Comparison of ENCODE assay signal across 8 mouse cellular contexts in the genomic region with DNA sequence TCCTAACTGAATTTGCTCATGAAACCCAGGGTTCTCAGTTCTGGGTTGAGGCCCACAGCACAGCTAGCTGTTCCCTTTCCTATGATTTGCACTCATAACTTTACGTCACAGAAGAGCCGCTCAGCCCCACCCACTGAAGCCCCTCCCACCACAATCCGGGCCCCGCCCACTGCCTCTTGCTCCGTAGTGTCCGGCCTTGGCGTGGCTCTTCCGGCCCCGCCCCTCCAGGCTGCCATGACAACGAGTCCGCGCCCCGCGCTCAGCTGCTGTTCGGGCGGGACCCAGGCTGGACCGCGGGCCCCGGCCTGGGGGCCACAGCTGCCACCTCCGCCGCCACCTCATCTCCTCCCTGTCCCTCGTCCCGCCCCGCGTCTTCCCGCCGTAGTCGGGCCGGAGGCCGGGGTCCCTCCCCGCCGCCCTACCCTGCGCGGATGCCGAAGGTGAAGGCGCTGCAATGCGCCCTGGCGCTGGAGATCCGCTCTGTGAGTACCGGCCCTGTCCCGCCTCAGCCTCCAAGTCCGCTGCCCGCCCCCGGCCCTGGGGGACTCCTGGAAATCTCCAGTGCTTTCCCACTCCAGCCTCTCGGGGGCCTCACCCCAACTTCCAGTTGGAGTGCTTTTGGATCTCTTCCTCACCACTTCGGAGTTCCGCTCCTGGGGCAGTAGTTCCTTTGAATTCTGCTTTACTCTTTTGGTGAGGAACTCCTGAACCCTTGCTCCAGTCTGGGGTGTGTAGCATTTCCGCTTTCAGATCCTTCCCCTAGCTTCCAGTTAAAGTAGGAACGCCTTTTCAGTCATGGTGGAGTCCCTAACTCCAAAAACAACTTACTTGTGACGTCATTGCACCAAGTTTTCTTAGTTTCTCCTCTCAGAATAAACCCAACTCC. TPM values are rescaled to one million over a fixed set of nuclear protein-coding genes. Genes with fewer than 3 reads are reported as not detected.
DNase-seq lines count a peak whose midpoint lies in the region; ATAC-seq lines count a peak whose summit lies in the region.

A gene (plus strand): TSS at position 209 of the 886 bp plus-strand sequence.

- H3K4me2 ChIP-seq in hindbrain, embryonic 13.5 days = peak within 1 kb of the TSS; percentile 82

- WGBS in hindbrain, embryonic 13.5 days = 1% methylated on average over 50 of the region's 50 CpGs

- no peaks in the 10 kb centered on the region for H3K27me3 ChIP-seq in hindbrain, embryonic 13.5 days

- H3K4me3 ChIP-seq in hindbrain, embryonic 13.5 days = peak within 1 kb of the TSS; percentile 71

- no peaks in the 10 kb centered on the region for H3K9me3 ChIP-seq in hindbrain, embryonic 13.5 days

- peak within 1 kb of the TSS; percentile 56 for H3K27ac ChIP-seq in hindbrain, embryonic 13.5 days

- peak; percentile 91 for DNase-seq in R1 (ENCODE audit: low read depth, low spot score)
- DNase-seq in cerebellum, postnatal 25 days = peak; percentile 24 to 65
- peak; percentile 23 to 39 for DNase-seq in frontal cortex, postnatal 25 days (ENCODE audit: low spot score in 2 of 2)
- peak; percentile 15 to 36 for DNase-seq in layer of hippocampus, postnatal 25 days (ENCODE audit: extremely low spot score in 1 of 2, low spot score in 1 of 2)
- peak; percentile 93 for DNase-seq in lung, postnatal 25 days (ENCODE audit: low spot score)
- DNase-seq in retina, adult 2 months (ENCODE audit: low read depth, low spot score) = peak; percentile 62
- DNase-seq in thymus, postnatal 25 days = peak; percentile 93

- no peaks in the 10 kb centered on the region for H3K36me3 ChIP-seq in hindbrain, embryonic 13.5 days

- H3K9ac ChIP-seq in hindbrain, embryonic 13.5 days = peak within 1 kb of the TSS; percentile 80

- peak; percentile 94 for ATAC-seq in hindbrain, embryonic 13.5 days (ENCODE audit: low FRiP score)

- H3K4me1 ChIP-seq in hindbrain, embryonic 13.5 days (replicated peaks) = peaks cover 11% of the 10 kb centered on the region

RNA-seq across cellular contexts. Expression of the gene that starts here (rescaled TPM):
- polyA plus RNA-seq in hindbrain, embryonic 13.5 days (2015; fragmentation: Nextera tagmentation; extraction: Ambion mirVana) = 16.8 and 20.6 TPM in 2 replicates
- total RNA-seq in layer of hippocampus, postnatal 25 days (2021) = 1 to 10 TPM; 3.6 to 4.6 TPM

Comparison
In these comparisons a context has a peak if more than half of its experiments do, and no peak if none do; other contexts are left out.
1. Peak in every context shown above with its lines: DNase-seq, ATAC-seq, H3K4me3 ChIP-seq and H3K27ac ChIP-seq.
2. DNase-seq: peak in every context shown above with its lines; median percentile 93 in lung, postnatal 25 days; 93 in thymus, postnatal 25 days; 91 in R1; 62 in retina, adult 2 months; 44 in cerebellum, postnatal 25 days; 31 in frontal cortex, postnatal 25 days; 26 in layer of hippocampus, postnatal 25 days.